Mouse (Mus musculus) MEL (cell line): ENCODE data around the gene Meiob.

Experiments used
- CHD2 ChIP-seq: IDR thresholded peaks from 2 replicates; pipeline ENCODE4 v1.6.1; 2011; ENCODE audit warnings: low read length, improper control_type of control experiment
- CTCF ChIP-seq, 3 experiments: IDR thresholded peaks in 2 of 3; conservative IDR thresholded peaks in 1 of 3; 2 replicates each; pipeline ENCODE4 v1.5.1; 2011 to 2012; ENCODE audit warnings: low read length in 3 of 3, low read depth in 2 of 3, mild to moderate bottlenecking in 2 of 3, improper control_type of control experiment in 1 of 3, inconsistent platforms in 1 of 3, mixed read lengths in 1 of 3, moderate library complexity in 1 of 3; ENCODE audit not compliant: control insufficient read depth in 1 of 3, insufficient read depth in 1 of 3, poor library complexity in 1 of 3, severe bottlenecking in 1 of 3
- ELF1 ChIP-seq: IDR thresholded peaks from 2 replicates; pipeline ENCODE4 v1.6.1; 2014; ENCODE audit warnings: low read depth, mild to moderate bottlenecking, inconsistent platforms, low read length, improper control_type of control experiment, moderate library complexity
- KAT2A ChIP-seq: conservative IDR thresholded peaks from 2 replicates; pipeline ENCODE4 v1.6.1; 2012; ENCODE audit warnings: low read depth, low read length, improper control_type of control experiment, inconsistent platforms
- MAFK ChIP-seq: IDR thresholded peaks from 2 replicates; pipeline ENCODE4 v1.6.1; 2011; ENCODE audit warnings: low read depth, mild to moderate bottlenecking, low read length, improper control_type of control experiment, borderline replicate concordance
- MEF2A ChIP-seq: IDR thresholded peaks from 2 replicates; pipeline ENCODE4 v1.6.1; 2014; ENCODE audit warnings: low read depth, mild to moderate bottlenecking, inconsistent platforms, low read length, improper control_type of control experiment; ENCODE audit not compliant: poor library complexity, insufficient replicate concordance, severe bottlenecking; ENCODE audit errors: extremely low read depth

DNA sequence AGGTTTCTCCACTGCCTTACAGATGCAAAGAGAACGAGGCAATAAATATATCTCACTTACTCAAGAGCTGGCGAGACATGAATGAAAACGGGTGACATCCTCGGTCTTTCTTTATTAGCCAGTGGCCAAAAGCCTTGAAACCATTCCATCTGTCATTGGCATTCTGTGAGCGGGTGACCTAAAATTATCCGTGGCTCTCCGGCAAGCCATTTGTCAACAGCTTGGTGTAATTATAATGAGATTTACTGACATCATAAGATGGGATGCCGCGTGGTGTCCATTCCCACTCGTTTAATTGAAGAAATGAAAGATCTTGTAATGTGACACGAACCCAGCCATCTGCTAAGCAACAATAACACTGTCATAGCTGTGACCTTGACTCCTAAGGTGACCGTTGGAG is 9.3 kb upstream of the Meiob start:
- TF ChIP-seq CHD2 (no peak), MEF2A (no peak), ELF1 (no peak), KAT2A (no peak), MAFK (no peak), CTCF (IDR thresholded peaks at IDR 0.05 in 2 of 3, conservative IDR thresholded peaks at IDR 0.05 in 1 of 3; ENCODE audit: control insufficient read depth in 1 of 3, insufficient read depth in 1 of 3, low read depth in 2 of 3, low read length in 3 of 3, poor library complexity in 1 of 3, severe bottlenecking in 1 of 3) (no peak)
